Mouse (Mus musculus) midbrain, postnatal 0 days (tissue): ENCODE data around the gene P3h2. TPM values are rescaled to one million over a fixed set of nuclear protein-coding genes. Genes with fewer than 3 reads are reported as not detected.

Experiments
- ATAC-seq: fragments of 200-750 bp; cut with Nextera tagmentation; 2 replicates; pipeline ENCODE4 v1.8.0; 2017; ENCODE audit warnings: moderate number of reproducible peaks, mild to moderate bottlenecking, moderate TSS enrichment, moderate library complexity; ENCODE audit not compliant: low FRiP score
- DNase-seq: peaks from one replicate; pipeline ENCODE4 v3.0.0-alpha.2; 2015; ENCODE audit warnings: low spot score
- H3K27ac ChIP-seq: fragments of 300-500 bp; sonication (generic); 2 replicates; pipeline ENCODE4 v1.5.1; 2014; ENCODE audit warnings: low read depth, mild to moderate bottlenecking, low read length, mixed read lengths
- H3K27me3 ChIP-seq: fragments of 300-500 bp; sonication (generic); 2 replicates; pipeline ENCODE4 v1.6.1; 2014; ENCODE audit warnings: low read length, control low read depth, mixed read lengths; ENCODE audit not compliant: insufficient read depth
- H3K36me3 ChIP-seq: fragments of 300-500 bp; sonication (generic); 2 replicates; pipeline ENCODE4 v1.6.1; 2014; ENCODE audit warnings: low read length, control low read depth, mixed read lengths; ENCODE audit not compliant: insufficient read depth
- H3K4me1 ChIP-seq: fragments of 300-500 bp; sonication (generic); 2 replicates; pipeline ENCODE4 v1.6.1; 2014; ENCODE audit warnings: mild to moderate bottlenecking, control low read depth, antibody characterized with exemption, low read length, mixed read lengths; ENCODE audit not compliant: insufficient read depth
- H3K4me2 ChIP-seq: fragments of 300-500 bp; sonication (generic); 2 replicates; pipeline ENCODE4 v1.6.1; 2014; ENCODE audit warnings: low read depth, mild to moderate bottlenecking, low read length, mixed read lengths; ENCODE audit not compliant: poor library complexity, severe bottlenecking
- H3K4me3 ChIP-seq: fragments of 300-500 bp; sonication (generic); 2 replicates; pipeline ENCODE4 v1.5.1; 2014; ENCODE audit warnings: low read depth, mild to moderate bottlenecking, low read length, moderate library complexity
- H3K9ac ChIP-seq: fragments of 300-500 bp; sonication (generic); replicated peaks from 2 replicates; pipeline ENCODE4 v1.6.1; 2014; ENCODE audit warnings: mild to moderate bottlenecking, low read length, moderate library complexity, mixed read lengths; ENCODE audit not compliant: poor library complexity, severe bottlenecking
- H3K9me3 ChIP-seq: fragments of 300-500 bp; sonication (generic); 2 replicates; pipeline ENCODE4 v1.6.1; 2016; ENCODE audit warnings: low read length, control low read depth
- CTCF ChIP-seq: IDR thresholded peaks from 2 replicates; pipeline ENCODE4 v1.5.1; 2016; ENCODE audit warnings: antibody characterized with exemption, mild to moderate bottlenecking
- WGBS: fragments of 180-500 bp; shearing (Covaris S2); extraction: QIAGEN DNeasy Blood & Tissue Kit; methylation state at CpG from one replicate; pipeline ENCODE4 v1.1.7; 2014; 5-methylcytosine and 5-hydroxymethylcytosine counted together
- polyA plus RNA-seq: library from polyadenylated mRNA; unstranded; fragments of >200 nt; fragmentation: Nextera tagmentation; extraction: Ambion mirVana; gene quantifications from 2 replicates; pipeline ENCODE4 v1.2.1, GENCODE M21; 2015
- total RNA-seq: library from RNA; depleted of rRNA; stranded (reverse); fragments of >200 nt; gene quantifications from 2 replicates; pipeline ENCODE4 v1.2.3, GENCODE M21; 2014

The P3h2 gene
- total and polyA plus RNA-seq, 2 experiments from 2014 or later = 0.42 to 1.3 TPM

- Histone ChIP-seq H3K4me1 (no peaks in the 10 kb centered on the region), H3K27ac (no peak overlapping the region), H3K36me3 (no peaks in the 10 kb centered on the region), H3K27me3 (no peaks in the 10 kb centered on the region), H3K9me3 (no peaks in the 10 kb centered on the region), H3K4me2 (no peak overlapping the region), H3K4me3 (no peak overlapping the region), H3K9ac (no peak overlapping the region)
- TF ChIP-seq CTCF = no peak
- WGBS = 15% methylated on average over 7 of the region's 7 CpGs
- ATAC-seq = no peak
- DNase-seq = peak; percentile 18
Measured at GRCm38 (mm10) chr16:26078923-26079351, 26.6 kb downstream of the P3h2 start.

GRCm38 (mm10) chr16:26078100-26078422 lies 27.5 kb downstream of the P3h2 start:
- Histone ChIP-seq H3K4me1 (no peaks in the 10 kb centered on the region), H3K36me3 (no peaks in the 10 kb centered on the region), H3K4me2 (no peak overlapping the region), H3K27ac (no peak overlapping the region), H3K9ac (no peak overlapping the region), H3K4me3 (no peak overlapping the region), H3K9me3 (no peaks in the 10 kb centered on the region), H3K27me3 (no peaks in the 10 kb centered on the region)
- 27% methylated on average over 2 of the region's 2 CpGs for WGBS
- DNase-seq (no peak), ATAC-seq (no peak)
- no peak for TF ChIP-seq CTCF

GRCm38 (mm10) chr16:26077246-26078099 lies 28.1 kb downstream of the P3h2 start:
- H3K9ac ChIP-seq = no peak overlapping the region
- H3K27ac ChIP-seq = no peak overlapping the region
- no peak overlapping the region for H3K4me3 ChIP-seq
- no peaks in the 10 kb centered on the region for H3K4me1 ChIP-seq
- TF ChIP-seq CTCF = no peak
- H3K27me3 ChIP-seq = no peaks in the 10 kb centered on the region
- ATAC-seq = no peak
- DNase-seq = no peak
- 50% methylated on average over 10 of the region's 10 CpGs for WGBS
- H3K9me3 ChIP-seq = no peaks in the 10 kb centered on the region
- H3K4me2 ChIP-seq = no peak overlapping the region
- H3K36me3 ChIP-seq = no peaks in the 10 kb centered on the region

- no peak overlapping the region for H3K9ac ChIP-seq
- no peak overlapping the region for H3K4me3 ChIP-seq
- no peak overlapping the region for H3K4me2 ChIP-seq
- H3K9me3 ChIP-seq = no peaks in the 10 kb centered on the region
- no peak for DNase-seq
- no peak overlapping the region for H3K27ac ChIP-seq
- no peak for TF ChIP-seq CTCF
- no peak for ATAC-seq
- no peaks in the 10 kb centered on the region for H3K4me1 ChIP-seq
- H3K36me3 ChIP-seq = no peaks in the 10 kb centered on the region
- no peaks in the 10 kb centered on the region for H3K27me3 ChIP-seq
Measured at GRCm38 (mm10) chr16:26075063-26075462, 30.5 kb downstream of the P3h2 start.

- 89% methylated on average over 3 of the region's 3 CpGs for WGBS
- no peak overlapping the region for H3K4me2 ChIP-seq
- no peak overlapping the region for H3K4me3 ChIP-seq
- no peak overlapping the region for H3K9ac ChIP-seq
- no peaks in the 10 kb centered on the region for H3K4me1 ChIP-seq
- no peaks in the 10 kb centered on the region for H3K27me3 ChIP-seq
- DNase-seq (no peak), ATAC-seq (no peak)
- H3K27ac ChIP-seq = no peak overlapping the region
- TF ChIP-seq CTCF = no peak
- H3K9me3 ChIP-seq = no peaks in the 10 kb centered on the region
- no peaks in the 10 kb centered on the region for H3K36me3 ChIP-seq
Measured at GRCm38 (mm10) chr16:26070376-26070775, 35.2 kb downstream of the P3h2 start.

- Histone ChIP-seq H3K9ac (no peak overlapping the region), H3K4me3 (no peak overlapping the region), H3K27me3 (no peaks in the 10 kb centered on the region), H3K4me1 (no peaks in the 10 kb centered on the region), H3K36me3 (no peaks in the 10 kb centered on the region), H3K4me2 (no peak overlapping the region), H3K27ac (no peak overlapping the region), H3K9me3 (no peaks in the 10 kb centered on the region)
- no peak for DNase-seq
- WGBS = 66% methylated on average over 6 of the region's 6 CpGs
- ATAC-seq = no peak
- TF ChIP-seq CTCF = no peak
Measured at GRCm38 (mm10) chr16:26065060-26065459, 40.5 kb downstream of the P3h2 start.
